Mouse (Mus musculus): ENCODE measurements around the gene Mmp21. TPM values are rescaled to one million over a fixed set of nuclear protein-coding genes. Genes with fewer than 3 reads are reported as not detected.

The Mmp21 gene
- polyA plus RNA-seq (2012; rRNA removed) = 0.15 and 0.33 TPM in 2 replicates

DNA sequence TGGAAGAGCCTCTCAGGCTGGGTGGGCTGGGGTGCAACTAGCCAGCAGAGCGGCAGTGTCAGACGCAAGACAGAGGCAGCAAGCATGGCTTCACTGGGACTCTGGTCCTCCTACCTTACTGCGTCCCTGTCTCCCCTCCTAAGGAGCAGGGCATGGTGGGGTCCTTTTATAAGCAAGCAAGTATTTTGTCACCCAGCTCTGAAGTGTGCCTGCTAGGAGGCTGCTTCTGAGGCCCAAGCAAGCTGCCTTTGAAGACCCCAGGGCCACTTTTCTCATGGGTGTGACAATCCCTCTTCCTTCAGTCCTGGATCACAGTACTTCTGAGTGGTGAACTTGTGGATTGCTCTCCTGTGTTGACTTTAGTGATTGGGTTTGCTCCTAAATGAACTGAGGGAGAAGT lies at the start of gene Mmp21:
Gene Mmp21, minus strand, starts transcription at position 101 of the 400 bp plus-strand sequence.
- no peak for TF ChIP-seq CTCF (IDR thresholded peaks at IDR 0.05; ENCODE audit: extremely low read depth, insufficient read depth, low read length)
- no peak for TF ChIP-seq POLR2A (IDR thresholded peaks at IDR 0.05; ENCODE audit: extremely low read depth, insufficient read depth, low read length)
- H3K4me1 ChIP-seq (ENCODE audit: control insufficient read depth, insufficient read depth, low read length) = no peaks in the 10 kb centered on the region
- H3K4me3 ChIP-seq (ENCODE audit: insufficient read depth, low read length) = no peak within 1 kb of the TSS
- no peak within 1 kb of the TSS for H3K27ac ChIP-seq (ENCODE audit: insufficient read depth, low read length)

DNA sequence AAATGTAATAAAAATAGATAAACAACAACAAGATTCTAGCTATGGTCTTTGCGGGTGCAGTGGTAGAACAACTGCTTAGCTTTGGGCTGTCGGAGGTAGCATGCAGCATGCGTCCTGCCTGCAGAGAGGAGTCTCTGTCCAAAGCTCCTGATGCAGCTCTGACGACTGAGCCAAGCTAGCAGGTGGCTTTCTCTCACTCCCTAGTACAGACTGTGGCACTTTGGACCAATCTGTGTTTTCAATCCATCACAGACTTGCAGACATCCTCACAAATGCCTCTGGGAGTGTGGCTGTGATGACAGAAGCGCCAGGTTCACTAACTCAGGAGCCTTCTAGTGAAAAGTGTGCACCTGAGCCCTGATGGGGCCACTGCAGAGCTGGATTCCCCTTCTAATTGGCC lies 49.5 kb upstream of the Mmp21 start:
- H3K27ac ChIP-seq (ENCODE audit: insufficient read depth, low read length) = no peak overlapping the region
- TF ChIP-seq POLR2A (IDR thresholded peaks at IDR 0.05; ENCODE audit: extremely low read depth, insufficient read depth, low read length) (no peak), CTCF (IDR thresholded peaks at IDR 0.05; ENCODE audit: extremely low read depth, insufficient read depth, low read length) (no peak)
- H3K4me1 ChIP-seq (ENCODE audit: control insufficient read depth, insufficient read depth, low read length) = peaks cover 5% of the 10 kb centered on the region
- no peak overlapping the region for H3K4me3 ChIP-seq (ENCODE audit: insufficient read depth, low read length)

DNA sequence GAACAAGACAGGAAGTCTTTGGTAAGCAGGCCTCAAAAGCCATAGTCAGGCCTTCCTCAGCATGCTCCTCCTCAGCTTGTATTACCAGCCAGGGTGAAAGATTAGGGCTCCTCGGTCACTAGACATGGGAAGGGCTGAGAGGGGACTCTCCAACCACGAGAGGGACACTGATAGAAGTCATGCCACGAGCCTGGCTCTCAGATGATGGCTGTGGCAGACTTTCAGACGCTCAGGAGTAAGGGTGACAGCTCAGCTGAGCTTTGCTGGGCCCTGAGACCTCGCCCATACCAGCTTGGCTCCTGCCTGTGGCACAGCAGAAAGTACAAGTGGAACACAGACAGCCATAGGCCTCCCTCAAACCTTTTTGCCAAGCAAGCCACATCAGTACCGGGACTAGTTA lies 47.2 kb upstream of the Mmp21 start:
- H3K4me3 ChIP-seq (ENCODE audit: insufficient read depth, low read length) = no peak overlapping the region
- no peak overlapping the region for H3K27ac ChIP-seq (ENCODE audit: insufficient read depth, low read length)
- TF ChIP-seq CTCF (IDR thresholded peaks at IDR 0.05; ENCODE audit: extremely low read depth, insufficient read depth, low read length) (no peak), POLR2A (IDR thresholded peaks at IDR 0.05; ENCODE audit: extremely low read depth, insufficient read depth, low read length) (no peak)
- H3K4me1 ChIP-seq (ENCODE audit: control insufficient read depth, insufficient read depth, low read length) = peaks cover 3% of the 10 kb centered on the region

DNA sequence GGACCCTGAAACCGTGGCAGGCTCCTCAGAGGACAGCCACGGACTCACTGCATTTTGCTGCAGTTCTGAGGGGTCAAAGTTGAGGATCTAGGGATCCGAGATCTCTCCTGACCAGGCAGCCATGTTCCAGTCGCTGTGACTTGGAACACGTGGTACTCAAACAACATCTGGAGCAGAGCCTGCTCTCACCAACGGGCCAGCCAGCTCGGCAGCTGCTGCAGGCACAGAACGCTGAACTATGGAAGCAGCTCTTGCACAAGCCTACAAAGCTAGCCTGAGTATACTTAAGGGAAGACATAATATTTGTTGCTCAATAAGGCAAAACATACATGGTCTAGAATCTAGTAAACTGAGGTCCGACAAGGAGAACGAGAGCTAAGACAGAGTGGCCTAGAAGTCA lies 45.7 kb upstream of the Mmp21 start:
- H3K4me3 ChIP-seq (ENCODE audit: insufficient read depth, low read length) = no peak overlapping the region
- no peak overlapping the region for H3K27ac ChIP-seq (ENCODE audit: insufficient read depth, low read length)
- no peaks in the 10 kb centered on the region; the same call in 1 of the 2 replicates for H3K4me1 ChIP-seq (ENCODE audit: control insufficient read depth, insufficient read depth, low read length)
- TF ChIP-seq CTCF (IDR thresholded peaks at IDR 0.05; ENCODE audit: extremely low read depth, insufficient read depth, low read length) = no peak
- no peak for TF ChIP-seq POLR2A (IDR thresholded peaks at IDR 0.05; ENCODE audit: extremely low read depth, insufficient read depth, low read length)

DNA sequence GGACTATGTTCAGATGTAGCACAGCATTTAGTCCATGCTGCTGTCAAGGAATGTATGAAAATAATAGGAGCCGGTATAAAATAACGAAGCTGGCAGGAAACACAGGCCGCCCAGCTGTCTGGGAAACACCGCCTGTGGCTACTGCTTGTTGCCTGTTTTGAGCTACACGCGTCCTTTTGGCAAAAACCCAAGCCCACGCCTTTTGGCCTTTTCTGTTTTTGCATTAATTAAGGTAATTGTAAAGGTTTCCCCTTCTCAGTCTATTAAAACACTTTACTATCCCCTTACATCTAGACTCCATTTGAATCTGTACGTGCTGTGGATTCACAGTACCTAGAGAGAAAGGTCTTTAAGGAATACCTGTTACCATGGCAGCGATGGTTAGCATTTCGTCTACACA lies 45.0 kb upstream of the Mmp21 start:
- Histone ChIP-seq H3K27ac (ENCODE audit: insufficient read depth, low read length) (no peak overlapping the region), H3K4me3 (ENCODE audit: insufficient read depth, low read length) (no peak overlapping the region), H3K4me1 (ENCODE audit: control insufficient read depth, insufficient read depth, low read length) (no peaks in the 10 kb centered on the region; the same call in 1 of the 2 replicates)
- no peak for TF ChIP-seq POLR2A (IDR thresholded peaks at IDR 0.05; ENCODE audit: extremely low read depth, insufficient read depth, low read length)
- TF ChIP-seq CTCF (IDR thresholded peaks at IDR 0.05; ENCODE audit: extremely low read depth, insufficient read depth, low read length) = no peak

DNA sequence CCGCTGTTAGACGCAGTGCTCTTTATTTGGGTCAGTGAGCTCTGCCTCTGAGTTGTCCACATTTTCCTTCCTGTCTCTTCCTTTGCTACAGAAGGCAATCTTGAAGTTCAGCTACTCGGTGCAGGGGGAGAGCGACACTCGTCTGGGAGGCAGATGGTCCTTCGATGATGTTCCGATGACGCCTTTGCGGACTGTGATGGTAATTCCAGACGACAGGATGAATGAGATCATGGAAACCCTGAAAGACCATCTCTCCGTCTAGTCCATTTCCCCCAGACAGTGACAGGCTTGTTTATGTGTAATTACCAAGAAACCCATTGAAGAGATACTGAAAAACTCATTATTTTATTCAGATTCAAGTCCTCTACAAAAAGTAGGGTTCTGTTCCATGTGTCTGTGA lies 40.8 kb upstream of the Mmp21 start:
- H3K4me1 ChIP-seq (ENCODE audit: control insufficient read depth, insufficient read depth, low read length) = no peaks in the 10 kb centered on the region; the same call in 1 of the 2 replicates
- no peak for TF ChIP-seq POLR2A (IDR thresholded peaks at IDR 0.05; ENCODE audit: extremely low read depth, insufficient read depth, low read length)
- TF ChIP-seq CTCF (IDR thresholded peaks at IDR 0.05; ENCODE audit: extremely low read depth, insufficient read depth, low read length) = no peak
- no peak overlapping the region for H3K4me3 ChIP-seq (ENCODE audit: insufficient read depth, low read length)
- H3K27ac ChIP-seq (ENCODE audit: insufficient read depth, low read length) = no peak overlapping the region

DNA sequence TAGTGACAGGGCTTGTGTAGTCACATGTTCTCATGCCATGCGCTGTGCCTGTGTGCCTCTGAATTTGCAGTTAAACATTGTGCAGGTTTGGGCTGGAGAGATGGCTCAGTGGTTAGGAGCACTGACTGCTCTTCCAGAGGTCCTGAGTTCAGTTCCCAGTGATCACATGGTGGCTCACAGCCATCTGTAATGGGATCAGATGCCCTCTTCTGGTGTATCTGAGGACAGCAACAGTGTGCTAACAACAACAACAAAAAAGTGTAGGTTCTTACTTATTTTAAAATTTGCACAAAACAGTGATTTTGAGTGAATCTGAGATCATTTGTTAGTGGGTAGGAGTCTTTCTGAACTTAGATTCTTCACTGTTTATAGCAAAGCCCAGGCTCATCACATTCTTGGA lies 38.7 kb upstream of the Mmp21 start:
- no peak for TF ChIP-seq POLR2A (IDR thresholded peaks at IDR 0.05; ENCODE audit: extremely low read depth, insufficient read depth, low read length)
- TF ChIP-seq CTCF (IDR thresholded peaks at IDR 0.05; ENCODE audit: extremely low read depth, insufficient read depth, low read length) = no peak

DNA sequence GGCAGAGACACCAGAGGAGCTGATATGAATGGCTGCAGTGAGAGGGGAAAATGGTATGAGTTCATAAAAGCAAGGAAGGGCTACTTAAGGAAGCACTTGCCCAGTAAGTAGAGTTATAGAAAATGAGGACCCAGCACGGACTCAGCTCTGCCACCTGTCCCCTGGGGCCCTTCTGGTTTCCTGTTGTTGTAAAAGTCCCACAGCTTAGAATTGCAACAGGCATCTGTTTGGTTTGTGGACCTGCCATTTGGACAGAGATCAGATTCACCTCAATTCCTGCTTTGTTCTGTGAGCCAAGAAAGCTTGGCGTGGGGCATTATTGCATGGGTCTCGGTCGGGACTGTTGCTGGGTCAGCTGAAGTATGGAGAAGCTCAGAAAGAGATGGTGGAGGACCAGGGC lies 35.5 kb upstream of the Mmp21 start:
- Histone ChIP-seq H3K27ac (ENCODE audit: insufficient read depth, low read length) (no peak overlapping the region), H3K4me3 (ENCODE audit: insufficient read depth, low read length) (no peak overlapping the region), H3K4me1 (ENCODE audit: control insufficient read depth, insufficient read depth, low read length) (no peaks in the 10 kb centered on the region)
- TF ChIP-seq CTCF (IDR thresholded peaks at IDR 0.05; ENCODE audit: extremely low read depth, insufficient read depth, low read length) (no peak), POLR2A (IDR thresholded peaks at IDR 0.05; ENCODE audit: extremely low read depth, insufficient read depth, low read length) (no peak)

More for the DNA sequence above, 38.7 kb upstream of the Mmp21 start:
- H3K27ac ChIP-seq (ENCODE audit: insufficient read depth, low read length) = no peak overlapping the region
- no peak overlapping the region for H3K4me3 ChIP-seq (ENCODE audit: insufficient read depth, low read length)
- no peaks in the 10 kb centered on the region; the same call in 1 of the 2 replicates for H3K4me1 ChIP-seq (ENCODE audit: control insufficient read depth, insufficient read depth, low read length)

DNA sequence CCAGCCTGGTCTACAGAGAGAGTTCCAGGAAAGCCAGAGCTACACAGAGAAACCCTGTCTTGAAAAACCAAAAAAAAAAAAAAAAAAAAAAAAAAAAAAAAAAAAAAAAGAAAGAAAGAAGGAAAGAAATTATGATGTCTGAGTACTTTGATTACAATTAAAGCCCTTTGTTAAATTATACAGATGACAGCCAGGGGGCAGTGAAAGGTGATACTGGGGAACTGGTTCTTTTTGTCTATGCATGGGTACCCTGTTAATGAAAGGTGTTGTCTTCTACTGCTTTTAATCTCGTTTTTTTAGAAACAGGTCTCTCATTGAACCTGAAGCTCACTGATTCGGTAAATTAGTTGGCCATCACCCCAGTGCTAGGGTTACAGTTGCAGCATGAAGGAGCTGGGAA lies 27.4 kb upstream of the Mmp21 start:
- no peak overlapping the region; the same call in 1 of the 2 replicates for H3K4me3 ChIP-seq (ENCODE audit: insufficient read depth, low read length)
- H3K27ac ChIP-seq (ENCODE audit: insufficient read depth, low read length) = no peak overlapping the region
- no peaks in the 10 kb centered on the region for H3K4me1 ChIP-seq (ENCODE audit: control insufficient read depth, insufficient read depth, low read length)
- TF ChIP-seq POLR2A (IDR thresholded peaks at IDR 0.05; ENCODE audit: extremely low read depth, insufficient read depth, low read length) = no peak
- no peak for TF ChIP-seq CTCF (IDR thresholded peaks at IDR 0.05; ENCODE audit: extremely low read depth, insufficient read depth, low read length)

DNA sequence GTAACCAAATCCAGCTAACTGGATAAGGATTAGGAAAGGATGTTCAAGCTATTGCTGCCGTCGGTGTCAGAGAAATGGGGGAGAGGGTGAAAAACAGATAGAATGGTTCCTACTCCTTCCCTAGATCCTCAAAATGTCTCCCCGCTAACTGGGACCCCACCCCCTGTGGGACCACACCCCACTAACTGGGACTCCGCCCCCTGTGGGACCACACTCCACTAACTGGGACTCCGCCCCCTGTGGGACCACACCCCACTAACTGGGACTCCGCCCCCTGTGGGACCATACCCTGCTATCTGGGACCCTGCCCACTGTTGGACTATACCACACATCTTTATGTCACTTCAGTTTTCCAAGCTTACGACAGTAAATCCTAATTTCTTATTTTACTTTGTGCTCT lies 24.0 kb upstream of the Mmp21 start:
- H3K4me1 ChIP-seq (ENCODE audit: control insufficient read depth, insufficient read depth, low read length) = no peaks in the 10 kb centered on the region
- H3K27ac ChIP-seq (ENCODE audit: insufficient read depth, low read length) = no peak overlapping the region
- H3K4me3 ChIP-seq (ENCODE audit: insufficient read depth, low read length) = no peak overlapping the region
- TF ChIP-seq POLR2A (IDR thresholded peaks at IDR 0.05; ENCODE audit: extremely low read depth, insufficient read depth, low read length) (no peak), CTCF (IDR thresholded peaks at IDR 0.05; ENCODE audit: extremely low read depth, insufficient read depth, low read length) (no peak)
